Mouse (Mus musculus) liver, adult 2 months (tissue): ENCODE results near the gene Pak7.

Experiments
- CTCF ChIP-seq: fragments of 200-500 bp; IDR thresholded peaks from 2 replicates; pipeline ENCODE4 v1.5.1; 2011; ENCODE audit warnings: low read depth, low read length, control low read depth
- POLR2A ChIP-seq: fragments of 200-500 bp; IDR thresholded peaks from 2 replicates; pipeline ENCODE4 v1.6.1; 2011; ENCODE audit warnings: low read length, control low read depth; ENCODE audit not compliant: insufficient read depth; ENCODE audit errors: extremely low read depth

GRCm38 (mm10) chr2:136150752-136151151, 237.0 kb downstream of the Pak7 start:
- TF ChIP-seq CTCF: no peak
- TF ChIP-seq POLR2A: no peak
